Mouse (Mus musculus) liver, adult 2 months (tissue): ENCODE results near the gene Fat3.

Source experiments
- CTCF ChIP-seq: fragments of 200-500 bp; IDR thresholded peaks from 2 replicates; pipeline ENCODE4 v1.5.1; 2011; ENCODE audit warnings: low read depth, low read length, control low read depth
- POLR2A ChIP-seq: fragments of 200-500 bp; IDR thresholded peaks from 2 replicates; pipeline ENCODE4 v1.6.1; 2011; ENCODE audit warnings: low read length, control low read depth; ENCODE audit not compliant: insufficient read depth; ENCODE audit errors: extremely low read depth

- TF ChIP-seq CTCF (no peak), POLR2A (no peak)
These were observed 194.9 kb downstream of the Fat3 start for GRCm38 (mm10) chr9:16306222-16306621.
